Mouse (Mus musculus): ENCODE measurements around the gene Ankrd11. TPM values are rescaled to one million over a fixed set of nuclear protein-coding genes. Genes with fewer than 3 reads are reported as not detected.

Gene Ankrd11
- polyA plus RNA-seq, 2 experiments, result 65.3 to 83.7 TPM

- Histone ChIP-seq H3K9ac (ENCODE audit: low read depth, low read length, severe bottlenecking) (no peak overlapping the region), H3K4me3 (replicated peaks; ENCODE audit: low read length) (no peak overlapping the region), H3K36me3 (ENCODE audit: control insufficient read depth, insufficient read depth, low read length) (no peaks in the 10 kb centered on the region), H3K27me3 (ENCODE audit: control insufficient read depth, insufficient read depth, low read length) (no peaks in the 10 kb centered on the region), H3K9me3 (ENCODE audit: control insufficient read depth, low read length) (no peaks in the 10 kb centered on the region), H3K4me2 (replicated peaks; ENCODE audit: low read depth, low read length, severe bottlenecking) (no peak overlapping the region), H3K4me1 (ENCODE audit: control insufficient read depth, insufficient read depth, low read length) (0 out of 2 replicates have a peak, but pooled peaks cover 2% of the 10 kb centered on the region), H3K27ac (replicated peaks; ENCODE audit: low read depth, low read length) (no peak overlapping the region)
- 85% methylated on average over 3 of the region's 3 CpGs for whole genome bisulfite sequencing
- TF ChIP-seq POLR2A (IDR thresholded peaks at IDR 0.05; ENCODE audit: borderline replicate concordance, extremely low read depth, insufficient read depth, insufficient read length), result no peak
- DNase-seq (ENCODE audit: low spot score) (no peak), ATAC-seq (ENCODE audit: low FRiP score, low read depth) (no peak)
These were observed 106.2 kb downstream of the Ankrd11 start for GRCm38 (mm10) chr8:122935912-122936311.

GRCm38 (mm10) chr8:122935118-122935517 lies 107.0 kb downstream of the Ankrd11 start:
- H3K36me3 ChIP-seq (ENCODE audit: control insufficient read depth, insufficient read depth, low read length), result no peaks in the 10 kb centered on the region
- TF ChIP-seq POLR2A (IDR thresholded peaks at IDR 0.05; ENCODE audit: borderline replicate concordance, extremely low read depth, insufficient read depth, insufficient read length), result no peak
- no peaks in the 10 kb centered on the region for H3K27me3 ChIP-seq (ENCODE audit: control insufficient read depth, insufficient read depth, low read length)
- H3K9me3 ChIP-seq (ENCODE audit: control insufficient read depth, low read length), result no peaks in the 10 kb centered on the region
- DNase-seq (ENCODE audit: low spot score) (no peak), ATAC-seq (ENCODE audit: low FRiP score, low read depth) (no peak)
- H3K4me3 ChIP-seq (replicated peaks; ENCODE audit: low read length), result no peak overlapping the region
- H3K9ac ChIP-seq (ENCODE audit: low read depth, low read length, severe bottlenecking), result no peak overlapping the region
- WGBS, result 84% methylated on average over 1 of the region's 1 CpGs
- 0 out of 2 replicates have a peak, but pooled peaks cover 2% of the 10 kb centered on the region for H3K4me1 ChIP-seq (ENCODE audit: control insufficient read depth, insufficient read depth, low read length)
- H3K27ac ChIP-seq (replicated peaks; ENCODE audit: low read depth, low read length), result no peak overlapping the region
- H3K4me2 ChIP-seq (replicated peaks; ENCODE audit: low read depth, low read length, severe bottlenecking), result no peak overlapping the region

GRCm38 (mm10) chr8:122933973-122934372 lies 108.1 kb downstream of the Ankrd11 start:
- 0 out of 2 replicates have a peak, but pooled peaks cover 2% of the 10 kb centered on the region for H3K4me1 ChIP-seq (ENCODE audit: control insufficient read depth, insufficient read depth, low read length)
- no peak for ATAC-seq (ENCODE audit: low FRiP score, low read depth)

GRCm38 (mm10) chr8:122932561-122932959 lies 109.5 kb downstream of the Ankrd11 start:
- Histone ChIP-seq H3K4me3 (replicated peaks; ENCODE audit: low read length) (no peak overlapping the region), H3K4me2 (replicated peaks; ENCODE audit: low read depth, low read length, severe bottlenecking) (no peak overlapping the region), H3K9me3 (ENCODE audit: control insufficient read depth, low read length) (no peaks in the 10 kb centered on the region), H3K9ac (ENCODE audit: low read depth, low read length, severe bottlenecking) (no peak overlapping the region), H3K36me3 (ENCODE audit: control insufficient read depth, insufficient read depth, low read length) (no peaks in the 10 kb centered on the region), H3K27me3 (ENCODE audit: control insufficient read depth, insufficient read depth, low read length) (no peaks in the 10 kb centered on the region), H3K4me1 (ENCODE audit: control insufficient read depth, insufficient read depth, low read length) (0 out of 2 replicates have a peak, but pooled peaks cover 2% of the 10 kb centered on the region), H3K27ac (replicated peaks; ENCODE audit: low read depth, low read length) (no peak overlapping the region)
- ATAC-seq (ENCODE audit: low FRiP score, low read depth) (no peak), DNase-seq (ENCODE audit: low spot score) (no peak)
- no peak for TF ChIP-seq POLR2A (IDR thresholded peaks at IDR 0.05; ENCODE audit: borderline replicate concordance, extremely low read depth, insufficient read depth, insufficient read length)
- 79% methylated on average over 2 of the region's 2 CpGs for WGBS

More at GRCm38 (mm10) chr8:122933973-122934372, 108.1 kb downstream of the Ankrd11 start:
- H3K36me3 ChIP-seq (ENCODE audit: control insufficient read depth, insufficient read depth, low read length), result no peaks in the 10 kb centered on the region
- no peak overlapping the region for H3K9ac ChIP-seq (ENCODE audit: low read depth, low read length, severe bottlenecking)
- no peak for DNase-seq (ENCODE audit: low spot score)
- H3K9me3 ChIP-seq (ENCODE audit: control insufficient read depth, low read length), result no peaks in the 10 kb centered on the region
- no peak overlapping the region for H3K4me3 ChIP-seq (replicated peaks; ENCODE audit: low read length)
- H3K4me2 ChIP-seq (replicated peaks; ENCODE audit: low read depth, low read length, severe bottlenecking), result no peak overlapping the region
- no peak overlapping the region for H3K27ac ChIP-seq (replicated peaks; ENCODE audit: low read depth, low read length)
- H3K27me3 ChIP-seq (ENCODE audit: control insufficient read depth, insufficient read depth, low read length), result no peaks in the 10 kb centered on the region
- TF ChIP-seq POLR2A (IDR thresholded peaks at IDR 0.05; ENCODE audit: borderline replicate concordance, extremely low read depth, insufficient read depth, insufficient read length), result no peak

- ATAC-seq (ENCODE audit: low FRiP score, low read depth) (no peak), DNase-seq (ENCODE audit: low spot score) (no peak)
- Histone ChIP-seq H3K27me3 (ENCODE audit: control insufficient read depth, insufficient read depth, low read length) (no peaks in the 10 kb centered on the region), H3K27ac (replicated peaks; ENCODE audit: low read depth, low read length) (no peak overlapping the region), H3K4me2 (replicated peaks; ENCODE audit: low read depth, low read length, severe bottlenecking) (no peak overlapping the region), H3K4me1 (ENCODE audit: control insufficient read depth, insufficient read depth, low read length) (0 out of 2 replicates have a peak, but pooled peaks cover 2% of the 10 kb centered on the region), H3K4me3 (replicated peaks; ENCODE audit: low read length) (no peak overlapping the region), H3K36me3 (ENCODE audit: control insufficient read depth, insufficient read depth, low read length) (no peaks in the 10 kb centered on the region), H3K9ac (ENCODE audit: low read depth, low read length, severe bottlenecking) (no peak overlapping the region), H3K9me3 (ENCODE audit: control insufficient read depth, low read length) (no peaks in the 10 kb centered on the region)
- WGBS, result 71% methylated on average over 3 of the region's 3 CpGs
- no peak for TF ChIP-seq POLR2A (IDR thresholded peaks at IDR 0.05; ENCODE audit: borderline replicate concordance, extremely low read depth, insufficient read depth, insufficient read length)
These were observed 110.1 kb downstream of the Ankrd11 start for GRCm38 (mm10) chr8:122931834-122932560.
